Mouse (Mus musculus) WW6 (cell line): ENCODE measurements at regions not wholly inside any gene's neighbourhood (a gene's known extent, or its start where the extent isn't known, plus 50 kb on each side); places are given as distances from the start of the nearest gene placed in this dataset.

Experiments used
- DNase-seq: peaks from one replicate; pipeline ENCODE4 v3.0.0-alpha.2; 2013; ENCODE audit warnings: low read depth, low spot score

DNA sequence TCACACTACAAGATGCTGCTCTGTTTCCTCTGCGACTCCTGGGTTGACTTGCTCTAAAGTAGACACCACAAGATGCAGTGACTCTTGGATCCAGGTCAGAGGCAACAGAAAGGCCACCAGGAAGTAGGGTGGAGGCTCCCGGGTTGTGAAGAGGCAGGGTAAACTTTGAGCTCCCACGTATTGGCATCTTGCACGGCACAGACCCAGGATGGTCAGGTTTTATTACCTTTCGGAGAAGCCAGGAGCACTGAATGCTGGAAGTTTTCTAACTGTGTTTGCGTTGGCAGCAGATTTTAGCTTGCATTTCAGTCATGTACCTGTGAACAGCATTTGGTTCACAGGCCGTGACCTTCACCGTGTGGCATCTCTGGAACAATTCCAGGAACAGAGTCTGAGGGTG, 227.2 kb upstream of the Foxq1 start:
- no peak for DNase-seq

DNA sequence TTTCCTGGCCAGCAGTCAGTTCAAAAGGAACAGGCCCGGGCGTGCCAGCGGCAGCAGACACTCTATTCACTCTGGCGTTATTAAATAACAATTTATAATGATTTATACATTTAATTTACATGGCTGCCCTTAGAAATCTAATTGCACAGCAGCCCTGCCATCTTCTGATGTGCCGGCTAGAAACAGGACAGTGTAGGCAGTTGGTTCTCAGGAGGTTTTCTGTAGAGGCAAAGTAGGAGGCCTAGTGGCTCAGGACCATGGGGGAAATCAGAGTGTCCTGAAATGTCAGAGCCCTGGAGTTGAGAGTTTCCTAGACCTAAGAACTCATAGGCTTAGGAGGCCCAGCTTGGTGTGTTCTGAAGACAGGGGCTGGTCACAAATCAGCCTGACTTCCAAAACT, 225.2 kb upstream of the Foxq1 start:
- DNase-seq: no peak

GRCm38 (mm10) chr13:31334981-31335380, 221.0 kb upstream of the Foxq1 start:
- no peak for DNase-seq

DNA sequence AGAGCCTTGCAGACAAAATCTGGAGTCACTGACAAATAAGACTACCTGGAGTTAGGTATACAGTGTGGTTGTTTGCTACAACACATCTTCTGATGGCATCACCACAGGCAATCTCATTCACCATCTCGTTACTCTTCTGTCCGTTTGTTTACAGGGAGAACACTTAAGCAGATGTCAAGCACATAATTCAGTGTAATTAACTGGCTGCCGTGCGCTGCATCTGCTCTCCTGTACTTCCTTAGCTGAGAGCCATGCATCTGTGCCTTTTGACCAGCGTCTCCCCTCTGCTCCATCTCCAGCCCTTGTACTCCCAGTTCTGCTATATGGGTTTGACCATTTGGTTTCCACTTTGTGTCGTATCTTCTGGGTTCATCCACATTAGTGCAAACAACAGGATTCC, 218.3 kb upstream of the Foxq1 start:
- DNase-seq: no peak

GRCm38 (mm10) chr13:31339386-31339785, 216.5 kb upstream of the Foxq1 start:
- no peak for DNase-seq

DNA sequence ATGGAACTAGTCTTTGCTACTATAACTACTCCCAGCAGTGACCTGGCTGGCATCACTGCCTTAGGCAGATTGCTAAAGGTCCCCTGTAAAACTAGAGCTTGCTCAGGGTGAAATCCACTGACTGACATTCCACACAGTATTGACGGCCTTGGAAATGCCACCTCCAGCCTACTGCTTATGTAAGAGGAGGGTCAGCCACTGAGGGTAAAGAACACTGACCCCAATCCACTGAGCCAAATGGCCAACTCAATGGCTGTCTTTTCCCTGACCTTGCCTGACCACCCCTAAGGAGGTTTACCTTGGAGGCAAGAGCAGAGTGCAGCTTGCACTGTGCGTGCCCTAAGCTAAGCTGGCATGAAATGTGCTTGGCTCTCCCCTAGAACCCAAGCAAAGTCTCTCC, 216.0 kb upstream of the Foxq1 start:
- DNase-seq: no peak

DNA sequence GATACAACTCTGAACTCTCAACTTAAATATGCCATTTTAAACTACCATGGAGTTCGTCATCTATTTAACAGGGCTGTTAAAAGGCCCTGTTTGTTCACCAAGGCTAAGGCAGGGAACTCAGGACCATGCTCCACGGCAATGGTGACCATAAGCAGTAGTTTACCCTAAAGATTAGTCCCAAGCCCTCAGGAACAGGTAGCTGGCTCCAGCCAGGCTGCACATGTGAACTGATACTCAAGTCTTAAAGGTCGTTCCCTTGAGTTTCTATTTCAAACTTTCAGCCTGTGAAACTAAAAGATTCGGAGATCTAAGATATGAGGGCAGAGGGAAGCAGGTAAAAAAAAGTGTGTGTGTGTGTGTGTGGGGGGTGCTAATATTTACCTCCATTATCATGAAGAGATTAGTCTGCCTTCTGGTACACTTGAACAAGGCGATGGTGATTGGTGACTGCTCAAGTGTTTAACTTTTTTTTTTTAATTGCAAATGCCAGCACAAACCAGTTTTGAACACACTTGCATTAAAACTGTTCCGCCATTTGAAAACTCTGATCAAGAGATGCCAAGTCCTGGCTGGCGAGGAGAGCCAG, 215.5 kb upstream of the Foxq1 start:
- no peak for DNase-seq

- DNase-seq: no peak
These were observed 214.4 kb upstream of the Foxq1 start for GRCm38 (mm10) chr13:31341282-31342100.

- no peak for DNase-seq
These were observed 209.7 kb upstream of the Foxq1 start for GRCm38 (mm10) chr13:31346205-31346604.

DNA sequence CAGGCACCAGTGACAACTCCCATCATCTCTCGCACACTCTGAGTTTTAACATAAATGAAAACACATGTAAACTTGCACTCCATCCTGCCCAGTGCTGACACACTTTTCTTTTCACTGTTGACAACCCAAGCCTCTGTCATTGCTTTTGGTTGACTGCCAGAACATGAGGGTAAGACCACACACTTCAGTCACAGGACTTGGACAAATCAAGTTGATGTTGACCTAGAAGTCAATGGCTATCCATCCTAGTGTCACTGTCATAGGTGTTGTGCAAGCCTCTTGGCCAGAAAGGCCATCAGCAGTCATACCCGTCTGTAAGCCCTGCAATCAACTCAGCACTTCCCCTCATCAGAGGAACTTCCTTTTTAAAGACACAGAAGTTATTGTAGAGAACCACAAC, 208.9 kb upstream of the Foxq1 start:
- DNase-seq: no peak

DNA sequence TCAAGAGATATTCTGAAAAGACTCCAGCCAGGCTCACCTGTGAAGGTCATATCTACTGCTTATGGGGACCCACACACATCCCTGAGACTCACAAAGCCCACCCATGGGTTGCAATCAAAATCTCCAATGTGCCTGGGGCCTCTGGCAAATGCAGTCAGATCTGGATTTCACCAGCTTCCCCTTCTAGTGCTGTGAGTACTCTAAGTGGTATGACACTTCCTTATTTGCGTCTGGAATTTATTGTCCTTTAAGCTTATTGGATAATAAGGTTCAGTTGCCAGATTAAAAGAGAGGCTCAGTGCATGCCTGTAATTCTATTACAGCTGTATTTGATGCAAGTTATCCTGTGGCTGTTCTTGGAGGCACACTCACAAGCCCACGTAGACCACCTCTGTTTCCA, 206.3 kb upstream of the Foxq1 start:
- DNase-seq: no peak

DNA sequence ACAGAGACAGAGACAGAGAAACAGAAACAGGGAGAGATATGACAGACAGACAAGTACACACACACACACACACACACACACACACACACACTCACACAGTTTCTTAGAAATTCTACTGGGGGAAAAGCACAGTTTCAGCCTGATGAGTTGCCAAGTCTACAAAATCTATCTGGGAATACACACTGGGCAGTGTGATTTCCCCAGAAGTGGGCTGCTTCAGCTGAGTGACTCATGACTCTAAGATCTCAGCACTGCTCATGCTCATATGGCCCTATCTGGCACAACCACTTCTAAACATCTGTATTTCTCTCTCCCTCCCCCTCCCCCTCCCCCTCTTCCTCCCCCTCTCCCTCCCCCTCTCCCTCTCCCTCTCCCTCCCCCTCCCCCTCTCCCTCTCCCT, 204.5 kb upstream of the Foxq1 start:
- DNase-seq: no peak

DNA sequence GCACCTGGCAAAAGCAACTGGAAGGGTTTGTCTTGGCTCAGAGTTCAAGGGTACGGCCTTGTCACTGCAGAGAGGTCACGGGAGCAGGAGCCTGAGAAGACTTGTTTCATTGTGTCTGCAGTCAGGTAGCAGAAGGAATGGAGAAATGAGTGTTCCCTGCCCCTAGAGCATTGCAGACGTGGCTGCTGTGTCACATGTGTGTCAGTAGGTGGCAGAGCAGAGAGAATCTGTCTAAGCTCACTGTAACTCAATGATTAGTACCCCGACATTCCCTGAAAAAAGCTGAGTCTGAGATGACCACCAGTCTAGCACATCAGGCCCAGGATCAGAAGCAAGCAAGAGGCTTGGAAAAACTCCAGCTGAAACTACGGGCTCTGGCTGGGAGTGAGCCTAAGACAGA, 203.1 kb upstream of the Foxq1 start:
- DNase-seq: no peak

GRCm38 (mm10) chr13:31359353-31359752, 196.6 kb upstream of the Foxq1 start:
- no peak for DNase-seq

- no peak for DNase-seq
These were observed 193.5 kb upstream of the Foxq1 start for GRCm38 (mm10) chr13:31362386-31362785.

DNA sequence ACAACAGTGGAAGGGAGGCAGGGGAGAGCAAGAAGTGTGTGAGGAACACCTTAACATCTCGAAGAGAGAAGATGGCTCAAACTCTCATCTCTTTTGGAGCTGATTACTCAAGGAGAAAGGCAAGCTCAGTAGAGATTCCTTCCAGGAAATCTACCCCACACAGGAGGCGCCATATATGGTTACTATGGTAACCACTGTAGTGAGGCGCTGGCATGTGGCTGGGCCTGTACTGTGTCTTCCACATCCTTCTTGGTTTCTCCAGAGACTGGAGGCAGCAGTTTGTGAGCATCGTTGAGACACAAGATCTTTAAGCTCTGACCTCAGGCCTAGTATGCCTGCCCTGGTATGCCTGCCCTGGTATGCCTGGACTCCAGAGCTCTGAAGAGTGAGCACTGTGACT, 191.6 kb upstream of the Foxq1 start:
- DNase-seq: no peak

- DNase-seq: no peak
These were observed 188.7 kb upstream of the Foxq1 start for GRCm38 (mm10) chr13:31367226-31367625.

- no peak for DNase-seq
These were observed 186.8 kb upstream of the Foxq1 start for GRCm38 (mm10) chr13:31369182-31369581.

GRCm38 (mm10) chr13:31370873-31371272, 185.1 kb upstream of the Foxq1 start:
- DNase-seq: no peak

GRCm38 (mm10) chr13:31374006-31374405, 181.9 kb upstream of the Foxq1 start:
- DNase-seq: no peak

DNA sequence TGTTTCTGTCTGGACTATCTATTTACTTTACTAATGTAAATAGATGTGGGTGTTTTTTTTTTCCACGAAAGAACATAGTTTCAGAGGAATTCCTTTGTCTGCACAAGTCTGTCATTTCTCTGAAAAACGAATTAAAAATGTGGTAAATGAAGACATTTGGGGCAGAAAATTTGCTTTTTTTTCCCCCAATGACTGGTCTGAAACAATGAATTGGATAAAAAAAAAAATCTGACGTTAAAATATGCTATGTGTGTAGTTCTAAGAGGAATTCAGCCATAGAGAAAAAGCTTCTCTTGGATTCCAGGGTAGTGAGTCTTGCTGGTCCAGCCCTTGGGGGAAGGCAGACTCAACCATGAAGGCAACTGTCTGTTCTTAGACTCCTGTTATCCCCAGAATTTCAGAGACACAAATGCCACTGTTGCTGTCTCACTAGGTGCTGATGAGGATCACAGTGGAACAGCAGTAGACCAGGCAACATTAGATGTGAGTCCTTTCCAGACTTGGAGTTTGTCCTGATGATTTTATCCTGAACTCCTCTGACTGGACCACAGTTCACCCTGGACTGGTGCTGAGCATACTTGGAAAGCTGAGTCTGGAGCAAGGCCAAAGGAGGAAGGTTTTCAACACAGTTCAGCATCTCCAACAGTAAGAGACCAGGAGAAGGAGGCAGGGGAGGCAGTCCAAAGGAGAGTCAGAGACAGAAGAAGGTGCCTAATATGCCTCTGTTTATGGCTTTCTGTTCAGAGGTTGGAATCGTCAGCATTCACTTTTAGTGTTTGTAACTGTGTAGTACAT, 162.3 kb upstream of the Foxq1 start:
- no peak for DNase-seq

- DNase-seq: no peak
These were observed 159.6 kb upstream of the Foxq1 start for GRCm38 (mm10) chr13:31396216-31396910.
